Comparison of ENCODE assay signal across 31 mouse cellular contexts in genomic region chr1:171687320-171687719, GRCm38 (mm10). TPM values are rescaled to one million over a fixed set of nuclear protein-coding genes. Genes with fewer than 3 reads are reported as not detected.
DNase-seq lines count a peak whose midpoint lies in the region; ATAC-seq lines count a peak whose summit lies in the region.
"Had no signal": no experiment of that assay in that cellular context is flagged by ENCODE, and none has a peak within 500 bp of the region (broad histone marks: within the 10 kb centered on the region; RNA-seq: fewer than 3 reads in every experiment).

No protein-coding gene starts in this region.

- DNase-seq in 416B (ENCODE audit: low read depth) (peak; percentile 64), MEL-GATA-1-ER (ENCODE audit: extremely low read depth, low read depth) (peak; percentile 33)
- DNase-seq in induced T-regulatory cell, adult 2 months (ENCODE audit: low read depth) = peak; percentile 61
- DNase-seq in cerebellum, adult 18-20 months = no peak
- DNase-seq in yolk sac, embryonic 10.5 days (ENCODE audit: low spot score) = no peak
- DNase-seq in thymus, postnatal 0 days (ENCODE audit: low spot score) = no peak
- no peak for DNase-seq in left cerebral cortex, postnatal 36 days (ENCODE audit: low spot score in 2 of 2)
- DNase-seq: adrenal gland, postnatal 10 days; cerebellum, adult 11 months; cerebellum, postnatal 10 days; forebrain, postnatal 0 days; heart, postnatal 10 days; kidney, adult 2 months; kidney, postnatal 36 days; left cerebral cortex, postnatal 4 days; liver, postnatal 0 days; lung, postnatal 10 days had no signal

- intact Hi-C loops in left cerebral cortex, postnatal 36 days (cut with DNase I) = no loop called here

- ATAC-seq in monocyte, adult 5-6 weeks (replicated peaks; ENCODE audit: insufficient number of reproducible peaks, low FRiP score, low TSS enrichment, poor library complexity, severe bottlenecking) = peak; percentile 68
- ATAC-seq: forebrain, postnatal 0 days; intestine, embryonic 15.5 days; liver, embryonic 12.5 days; liver, postnatal 0 days had no signal

RNA-seq across cellular contexts. Expression of gene Cd48, which starts 5.5 kb away (rescaled TPM):
- 279 to 329 TPM (median 318 TPM) in 3 replicates for total RNA-seq in monocyte, adult 5-6 weeks (2017)
- polyA plus RNA-seq in thymus, postnatal 0 days (2015; fragmentation: Nextera tagmentation; extraction: Ambion mirVana) = 100 and 114 TPM in 2 replicates
- total RNA-seq in left cerebral cortex, postnatal 36 days (2021) = under 1 TPM; 0.44 to 0.91 TPM
- total RNA-seq: layer of hippocampus, adult 2 months had no signal

RNA-seq across cellular contexts. Expression of gene Slamf7, which starts 34.5 kb away (rescaled TPM):
- total RNA-seq in monocyte, adult 5-6 weeks (2017) = 37.7 to 95.2 TPM (median 47.4 TPM) in 3 replicates
- 4.1 and 4.7 TPM in 2 replicates for polyA plus RNA-seq in thymus, postnatal 0 days (2015; fragmentation: Nextera tagmentation; extraction: Ambion mirVana)
- not detected for total RNA-seq in left cerebral cortex, postnatal 36 days (2021)
- total RNA-seq: layer of hippocampus, adult 2 months; layer of hippocampus, postnatal 25 days; left cerebral cortex, postnatal 4 days; midbrain, postnatal 0 days had no signal
- polyA plus RNA-seq: embryonic facial prominence, embryonic 10.5 days; forebrain, embryonic 12.5 days; forebrain, postnatal 0 days; heart, embryonic 13.5 days; hindbrain, embryonic 10.5 days; hindbrain, embryonic 15.5 days; kidney, embryonic 16.5 days; liver, embryonic 12.5 days; midbrain, embryonic 11.5 days; midbrain, postnatal 0 days; neural tube, embryonic 14.5 days had no signal

Comparison
In these comparisons a context has a peak if more than half of its experiments do, and no peak if none do; other contexts are left out.
1. DNase-seq: peak in 416B (single experiment), MEL-GATA-1-ER (single experiment) and induced T-regulatory cell, adult 2 months (single experiment); none in cerebellum, adult 18-20 months (0 of 2), yolk sac, embryonic 10.5 days (single experiment), thymus, postnatal 0 days (single experiment) and left cerebral cortex, postnatal 36 days (0 of 2).
2. RNA of gene Cd48, which starts 5.5 kb away (total RNA-seq): 279 to 329 TPM in monocyte, adult 5-6 weeks; 0.44 to 0.91 TPM in left cerebral cortex, postnatal 36 days; every median in the first group is over 100 times any median in the second.
3. RNA of gene Slamf7, which starts 34.5 kb away (total RNA-seq): 37.7 to 95.2 TPM in monocyte, adult 5-6 weeks; not detected in left cerebral cortex, postnatal 36 days; every median in the first group is over 10 times any median in the second.